Mouse (Mus musculus): Measurements from ENCODE around the gene Lefty2.

DNA sequence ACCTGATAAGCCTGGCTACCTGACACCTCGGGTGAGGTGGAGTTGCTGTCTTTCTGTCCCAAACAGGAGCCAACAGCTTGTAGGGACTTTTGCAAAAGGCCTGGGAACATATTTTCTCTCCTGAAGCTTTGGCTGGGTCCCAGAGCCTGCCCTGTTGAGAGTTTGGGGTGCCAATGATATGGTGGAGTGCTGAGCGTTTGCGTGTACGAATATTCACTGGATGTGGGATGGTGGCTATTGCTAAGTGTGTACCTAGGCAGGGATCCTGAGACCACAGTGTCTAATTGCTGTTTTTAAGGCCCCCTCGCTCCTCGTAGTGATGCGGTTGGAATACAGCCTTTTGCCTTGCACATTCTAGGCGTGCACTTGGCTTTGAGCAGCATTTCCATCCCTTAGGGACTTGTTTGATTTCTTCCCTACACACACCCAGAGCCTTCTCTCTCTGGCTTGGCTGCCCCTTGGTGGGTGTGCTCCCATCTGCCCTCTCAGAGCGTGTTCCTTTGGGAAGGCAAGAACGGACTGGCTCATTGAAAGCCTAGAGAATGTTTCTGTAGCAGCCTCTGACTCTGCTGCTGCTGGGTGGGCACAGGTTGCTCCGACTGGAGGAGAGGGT, 50.2 kb downstream of the Lefty2 start:
- TF ChIP-seq MAX (IDR thresholded peaks at IDR 0.05) (no peak), USF1 (IDR thresholded peaks at IDR 0.05; ENCODE audit: low read depth) (no peak), CTCF (IDR thresholded peaks at IDR 0.05; ENCODE audit: control insufficient read depth, insufficient read depth, insufficient read length) (no peak), MYOG (IDR thresholded peaks at IDR 0.05; ENCODE audit: control insufficient read depth, extremely low read depth, insufficient read length) (no peak)

Measured in C2C12 (cell line).